Mouse (Mus musculus) brown adipose tissue, adult 24 weeks (tissue): ENCODE measurements around the gene Slc22a6. TPM values are rescaled to one million over a fixed set of nuclear protein-coding genes. Genes with fewer than 3 reads are reported as not detected.

Experiments used
- H3K27ac ChIP-seq: fragments of 200-500 bp; replicated peaks from 2 replicates; pipeline ENCODE4 v1.5.1; 2012; ENCODE audit warnings: low read depth, mild to moderate bottlenecking, low read length
- H3K4me1 ChIP-seq: fragments of 200-500 bp; 2 replicates; pipeline ENCODE4 v1.6.1; 2012; ENCODE audit warnings: low read length, mixed read lengths; ENCODE audit not compliant: control insufficient read depth, insufficient read depth, insufficient read length
- H3K4me3 ChIP-seq: fragments of 200-500 bp; 2 replicates; pipeline ENCODE4 v1.5.1; 2012; ENCODE audit warnings: low read depth, mild to moderate bottlenecking, low read length, moderate library complexity; ENCODE audit not compliant: insufficient read depth
- polyA plus RNA-seq: library from polyadenylated mRNA; stranded (reverse); fragments of >200 nt; gene quantifications from 2 replicates; pipeline ENCODE4 v1.2.4, GENCODE M21; 2012; ENCODE audit not compliant: missing spikeins, insufficient read depth, insufficient read length

Gene Slc22a6
- polyA plus RNA-seq, 1 experiment = not detected

GRCm38 (mm10) chr19:8646393-8646792, 28.6 kb downstream of the Slc22a6 start:
- Histone ChIP-seq H3K4me3 (no peak overlapping the region), H3K27ac (no peak overlapping the region), H3K4me1 (no peaks in the 10 kb centered on the region)

GRCm38 (mm10) chr19:8655833-8656232, 38.0 kb downstream of the Slc22a6 start:
- H3K4me1 ChIP-seq = peaks cover 4% of the 10 kb centered on the region
- no peak overlapping the region for H3K4me3 ChIP-seq
- H3K27ac ChIP-seq = peak overlapping the region; percentile 42; the same call in 1 of the 2 replicates

GRCm38 (mm10) chr19:8656341-8656740, 38.5 kb downstream of the Slc22a6 start:
- Histone ChIP-seq H3K4me3 (no peak overlapping the region), H3K4me1 (peaks cover 4% of the 10 kb centered on the region), H3K27ac (peak overlapping the region; percentile 62; the same call in 1 of the 2 replicates)

GRCm38 (mm10) chr19:8661821-8662307, 44.0 kb downstream of the Slc22a6 start:
- peak overlapping the region; percentile 25 for H3K4me3 ChIP-seq
- peaks cover 2% of the 10 kb centered on the region for H3K4me1 ChIP-seq
- H3K27ac ChIP-seq = no peak overlapping the region

GRCm38 (mm10) chr19:8662337-8662736, 44.5 kb downstream of the Slc22a6 start:
- Histone ChIP-seq H3K4me1 (no peaks in the 10 kb centered on the region; the same call in 1 of the 2 replicates), H3K4me3 (peak overlapping the region; percentile 25; the same call in 1 of the 2 replicates), H3K27ac (no peak overlapping the region)

- no peak within 1 kb of the TSS for H3K4me3 ChIP-seq
- no peak within 1 kb of the TSS for H3K27ac ChIP-seq
- H3K4me1 ChIP-seq = no peaks in the 10 kb centered on the region; the same call in 1 of the 2 replicates
These were observed 45.6 kb downstream of the Slc22a6 start, which contains the start of gene Chrm1 for GRCm38 (mm10) chr19:8663360-8663839. Gene Chrm1, plus strand, starts transcription at chr19:8663789.

- no peaks in the 10 kb centered on the region; the same call in 1 of the 2 replicates for H3K4me1 ChIP-seq
These were observed 46.1 kb downstream of the Slc22a6 start for GRCm38 (mm10) chr19:8663911-8664421.

GRCm38 (mm10) chr19:8664859-8665258, 47.0 kb downstream of the Slc22a6 start:
- Histone ChIP-seq H3K4me3 (no peak overlapping the region), H3K4me1 (no peaks in the 10 kb centered on the region; the same call in 1 of the 2 replicates), H3K27ac (no peak overlapping the region)

More at GRCm38 (mm10) chr19:8663911-8664421, 46.1 kb downstream of the Slc22a6 start:
- H3K4me3 ChIP-seq = no peak overlapping the region
- no peak overlapping the region for H3K27ac ChIP-seq

GRCm38 (mm10) chr19:8665746-8666145, 47.9 kb downstream of the Slc22a6 start:
- Histone ChIP-seq H3K4me1 (no peaks in the 10 kb centered on the region; the same call in 1 of the 2 replicates), H3K4me3 (no peak overlapping the region), H3K27ac (no peak overlapping the region)

GRCm38 (mm10) chr19:8672859-8673258, 55.0 kb downstream of the Slc22a6 start:
- Histone ChIP-seq H3K27ac (no peak overlapping the region), H3K4me1 (no peaks in the 10 kb centered on the region), H3K4me3 (no peak overlapping the region)

- Histone ChIP-seq H3K4me1 (no peaks in the 10 kb centered on the region), H3K4me3 (no peak overlapping the region), H3K27ac (no peak overlapping the region)
These were observed 55.7 kb downstream of the Slc22a6 start for GRCm38 (mm10) chr19:8673336-8674063.

Other genes with a start within 250 kb of the Slc22a6 start
- gene Slc22a30, start 212.9 kb upstream of the Slc22a6 start, polyA plus RNA-seq = not detected in 2 replicates
- not detected in 2 replicates for gene Slc22a8, start 26.8 kb upstream of the Slc22a6 start, polyA plus RNA-seq
- not detected in 2 replicates for gene Chrm1, start 45.8 kb downstream of the Slc22a6 start, polyA plus RNA-seq
- 32.8 and 41.0 TPM in 2 replicates for gene Slc3a2, start 105.3 kb downstream of the Slc22a6 start, polyA plus RNA-seq
- gene Wdr74, start 117.8 kb downstream of the Slc22a6 start, polyA plus RNA-seq = 28.2 and 31.8 TPM in 2 replicates
- not detected in 2 replicates for gene 1700092M07Rik, start 122.7 kb downstream of the Slc22a6 start, polyA plus RNA-seq
- gene Stx5a, start 123.4 kb downstream of the Slc22a6 start, polyA plus RNA-seq = 30.7 and 43.6 TPM in 2 replicates
- gene Nxf1, start 139.0 kb downstream of the Slc22a6 start, polyA plus RNA-seq = 51.6 and 58.1 TPM in 2 replicates
- gene Tmem223, start 153.0 kb downstream of the Slc22a6 start, polyA plus RNA-seq = 140 and 154 TPM in 2 replicates
- gene Tmem179b, start 156.4 kb downstream of the Slc22a6 start, polyA plus RNA-seq = 34.0 and 34.8 TPM in 2 replicates
- gene Taf6l, start 168.4 kb downstream of the Slc22a6 start, polyA plus RNA-seq = 4.2 and 8.6 TPM in 2 replicates
- gene Polr2g, start 180.5 kb downstream of the Slc22a6 start, polyA plus RNA-seq = 68.9 and 71.7 TPM in 2 replicates
- gene Zbtb3, start 184.5 kb downstream of the Slc22a6 start, polyA plus RNA-seq = 1.2 and 2.8 TPM in 2 replicates
- 27.1 and 28.9 TPM in 2 replicates for gene Ttc9c, start 201.3 kb downstream of the Slc22a6 start, polyA plus RNA-seq
- 31.0 and 31.1 TPM in 2 replicates for gene Hnrnpul2, start 202.0 kb downstream of the Slc22a6 start, polyA plus RNA-seq
- 17.2 and 39.8 TPM in 2 replicates for gene AC129217.1, start 211.7 kb downstream of the Slc22a6 start, polyA plus RNA-seq
- 212 and 233 TPM in 2 replicates for gene Bscl2, start 219.4 kb downstream of the Slc22a6 start, polyA plus RNA-seq
- gene Gng3, start 221.2 kb downstream of the Slc22a6 start, polyA plus RNA-seq = not detected in 2 replicates
- gene Lrrn4cl, start 232.7 kb downstream of the Slc22a6 start, polyA plus RNA-seq = 3.3 and 10.5 TPM in 2 replicates